ENCODE assay signal across 33 mouse cellular contexts in the genomic region with DNA sequence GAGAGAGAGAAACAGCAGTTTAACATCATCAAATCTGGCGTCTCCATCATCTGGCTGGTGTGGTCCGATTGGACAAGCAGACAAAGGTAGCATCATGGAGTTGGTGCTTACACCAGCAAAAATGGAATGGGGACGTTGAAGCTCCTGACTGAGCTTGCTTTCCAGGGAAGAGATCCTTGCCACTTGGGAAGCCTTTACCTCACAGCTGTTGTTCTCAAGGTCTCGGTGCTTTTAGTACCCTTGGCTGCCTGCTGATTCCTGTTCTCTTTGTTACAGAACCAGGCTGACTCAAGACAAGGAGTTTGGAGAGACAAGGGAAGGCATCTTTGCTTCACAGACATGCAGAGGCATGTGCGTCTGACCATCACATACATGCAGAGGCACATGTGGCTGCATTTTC. TPM values are rescaled to one million over a fixed set of nuclear protein-coding genes. Genes with fewer than 3 reads are reported as not detected.
DNase-seq lines count a peak whose midpoint lies in the region; ATAC-seq and TF ChIP-seq lines count a peak whose summit lies in the region.
"Had no signal": no experiment of that assay in that cellular context is flagged by ENCODE, and none has a peak within 500 bp of the region (broad histone marks: within the 10 kb centered on the region; RNA-seq: fewer than 3 reads in every experiment).

No protein-coding gene starts in this region.

- no peaks in the 10 kb centered on the region for H3K36me3 ChIP-seq in forebrain, embryonic 10.5 days (replicated peaks)
- no peaks in the 10 kb centered on the region for H3K36me3 ChIP-seq in forebrain, postnatal 0 days (ENCODE audit: insufficient read depth)
- no peaks in the 10 kb centered on the region for H3K36me3 ChIP-seq in midbrain, embryonic 11.5 days (ENCODE audit: control insufficient read depth, insufficient read depth, low read length)
- H3K36me3 ChIP-seq in midbrain, embryonic 13.5 days: no peaks in the 10 kb centered on the region
- H3K36me3 ChIP-seq: forebrain, embryonic 12.5 days; forebrain, embryonic 15.5 days; G1E; hindbrain, embryonic 12.5 days; hindbrain, embryonic 15.5 days; intestine, embryonic 15.5 days had no signal

- H3K4me3 ChIP-seq in forebrain, embryonic 10.5 days: no peak overlapping the region
- H3K4me3 ChIP-seq in forebrain, postnatal 0 days (ENCODE audit: low read depth, low read length): no peak overlapping the region
- no peak overlapping the region for H3K4me3 ChIP-seq in midbrain, embryonic 11.5 days (ENCODE audit: low read depth, low read length)
- no peak overlapping the region for H3K4me3 ChIP-seq in midbrain, embryonic 13.5 days (replicated peaks)
- H3K4me3 ChIP-seq: forebrain, embryonic 12.5 days; forebrain, embryonic 15.5 days; gastrocnemius, adult 2 months; hindbrain, embryonic 12.5 days; hindbrain, embryonic 15.5 days; intestine, embryonic 15.5 days had no signal

- peaks cover 5% of the 10 kb centered on the region; the same call in 1 of the 2 replicates for H3K9me3 ChIP-seq in forebrain, embryonic 10.5 days
- no peaks in the 10 kb centered on the region for H3K9me3 ChIP-seq in forebrain, postnatal 0 days (ENCODE audit: low read length)
- H3K9me3 ChIP-seq in midbrain, embryonic 11.5 days (ENCODE audit: control insufficient read depth, low read length): no peaks in the 10 kb centered on the region; the same call in 1 of the 2 replicates
- H3K9me3 ChIP-seq in midbrain, embryonic 13.5 days: no peaks in the 10 kb centered on the region
- H3K9me3 ChIP-seq: forebrain, embryonic 12.5 days; forebrain, embryonic 15.5 days; hindbrain, embryonic 15.5 days; intestine, embryonic 15.5 days had no signal

- no peak for TF ChIP-seq CTCF in forebrain, postnatal 0 days (IDR thresholded peaks at IDR 0.05; ENCODE audit: low read depth)

- no peak for ATAC-seq in forebrain, postnatal 0 days
- no peak for ATAC-seq in midbrain, embryonic 11.5 days (ENCODE audit: low FRiP score)
- no peak for ATAC-seq in midbrain, embryonic 13.5 days
- ATAC-seq: activated CD4-positive, CD25-positive, alpha-beta regulatory T cell, adult 4 months; forebrain, embryonic 15.5 days; intestine, embryonic 15.5 days; Patski had no signal

- H3K4me2 ChIP-seq in forebrain, postnatal 0 days (ENCODE audit: low read depth): no peak overlapping the region
- H3K4me2 ChIP-seq in midbrain, embryonic 11.5 days: no peak overlapping the region
- H3K4me2 ChIP-seq in midbrain, embryonic 13.5 days (replicated peaks): no peak overlapping the region
- H3K4me2 ChIP-seq: forebrain, embryonic 12.5 days; forebrain, embryonic 15.5 days; heart, embryonic 11.5 days; hindbrain, embryonic 12.5 days; hindbrain, embryonic 15.5 days; intestine, embryonic 15.5 days had no signal

- WGBS in forebrain, embryonic 10.5 days: 66% methylated on average over 5 of the region's 5 CpGs
- 66% methylated on average over 5 of the region's 5 CpGs for WGBS in forebrain, postnatal 0 days
- 68% methylated on average over 5 of the region's 5 CpGs for WGBS in midbrain, embryonic 11.5 days
- 58% methylated on average over 5 of the region's 5 CpGs for WGBS in midbrain, embryonic 13.5 days

- H3K9ac ChIP-seq in forebrain, postnatal 0 days: no peak overlapping the region
- no peak overlapping the region for H3K9ac ChIP-seq in midbrain, embryonic 11.5 days (ENCODE audit: low read length)
- H3K9ac ChIP-seq in midbrain, embryonic 13.5 days (replicated peaks): no peak overlapping the region
- H3K9ac ChIP-seq: forebrain, embryonic 12.5 days; forebrain, embryonic 15.5 days; hindbrain, embryonic 12.5 days; hindbrain, embryonic 15.5 days; intestine, embryonic 15.5 days had no signal

- H3K27ac ChIP-seq in forebrain, embryonic 10.5 days: 0 out of 2 replicates have a peak overlapping the region, but pooled peaks have one; percentile 12
- H3K27ac ChIP-seq in forebrain, postnatal 0 days (ENCODE audit: low read depth, low read length): no peak overlapping the region
- no peak overlapping the region for H3K27ac ChIP-seq in midbrain, embryonic 11.5 days (ENCODE audit: low read depth, low read length)
- H3K27ac ChIP-seq in midbrain, embryonic 13.5 days: no peak overlapping the region
- H3K27ac ChIP-seq: forebrain, embryonic 12.5 days; forebrain, embryonic 15.5 days; gastrocnemius, adult 2 months; hindbrain, embryonic 12.5 days; hindbrain, embryonic 15.5 days; intestine, embryonic 15.5 days had no signal

- intact Hi-C loops in left cerebral cortex, postnatal 14 days (cut with DNase I): loop anchor here (5.0 kb wide), 1 partner anchor 114 kb away; no protein-coding TSS in a partner anchor

- peaks cover 26% of the 10 kb centered on the region for H3K4me1 ChIP-seq in forebrain, embryonic 10.5 days
- H3K4me1 ChIP-seq in forebrain, postnatal 0 days (ENCODE audit: insufficient read depth): peaks cover 7% of the 10 kb centered on the region; the same call in 1 of the 2 replicates
- peaks cover 10% of the 10 kb centered on the region for H3K4me1 ChIP-seq in midbrain, embryonic 11.5 days (ENCODE audit: control insufficient read depth, insufficient read depth, low read length)
- H3K4me1 ChIP-seq in midbrain, embryonic 13.5 days (replicated peaks): peaks cover 14% of the 10 kb centered on the region; the same call in 1 of the 2 replicates
- H3K4me1 ChIP-seq: intestine, embryonic 15.5 days had no signal

- peaks cover 28% of the 10 kb centered on the region for H3K27me3 ChIP-seq in forebrain, embryonic 10.5 days (ENCODE audit: poor library complexity, severe bottlenecking)
- H3K27me3 ChIP-seq in forebrain, postnatal 0 days (ENCODE audit: insufficient read depth, low read length): peaks cover 9% of the 10 kb centered on the region
- peaks cover 7% of the 10 kb centered on the region; the same call in 1 of the 2 replicates for H3K27me3 ChIP-seq in midbrain, embryonic 11.5 days (ENCODE audit: control insufficient read depth, insufficient read depth, low read length)
- H3K27me3 ChIP-seq in midbrain, embryonic 13.5 days: peaks cover 16% of the 10 kb centered on the region; the same call in 1 of the 2 replicates
- H3K27me3 ChIP-seq: Patski had no signal

- DNase-seq in forebrain, embryonic 10.5 days (ENCODE audit: extremely low spot score, low spot score): no peak
- no peak for DNase-seq in forebrain, postnatal 0 days
- peak; percentile 54 for DNase-seq in midbrain, embryonic 11.5 days (ENCODE audit: low spot score, missing footprints)
- DNase-seq in R1 (ENCODE audit: low read depth, low spot score): peak; percentile 62
- DNase-seq in left cerebral cortex, postnatal 14 days (ENCODE audit: low spot score in 2 of 2): no peak
- DNase-seq in layer of hippocampus, adult 11-12 months (ENCODE audit: low spot score): no peak
- DNase-seq: adrenal gland, adult 8-10 months; adrenal gland, postnatal 25 days; cerebellum, adult 11-12 months; cerebellum, adult 8-10 months; cerebellum, postnatal 10 days; cerebellum, postnatal 36 days; gastrocnemius, adult 2 months; gastrocnemius, postnatal 14 days; heart, adult 18-20 months; kidney, adult 11 months had no signal

RNA-seq across cellular contexts. Expression of a gene that starts 31.9 kb away (rescaled TPM):
- polyA plus RNA-seq in forebrain, embryonic 10.5 days (2016; fragmentation: Nextera tagmentation; extraction: Ambion mirVana): not detected in 2 replicates
- not detected in 2 replicates for total RNA-seq in forebrain, postnatal 0 days (2014; rRNA removed)
- polyA plus RNA-seq in forebrain, postnatal 0 days (2015; fragmentation: Nextera tagmentation; extraction: Ambion mirVana): not detected in 2 replicates
- not detected in 2 replicates for polyA plus RNA-seq in midbrain, embryonic 11.5 days (2014; fragmentation: Nextera tagmentation; extraction: Ambion mirVana)
- polyA plus RNA-seq in midbrain, embryonic 13.5 days (2015; fragmentation: Nextera tagmentation; extraction: Ambion mirVana): not detected in 2 replicates
- total RNA-seq in left cerebral cortex, postnatal 14 days (2021): not detected
- total RNA-seq: hematopoietic stem cell, adult 5-6 weeks had no signal
- polyA plus RNA-seq: activated CD4-positive, CD25-positive, alpha-beta regulatory T cell, adult 4 months; brain, embryonic 14.5 days; cortical plate, adult 2 months; embryonic facial prominence, embryonic 11.5 days; forebrain, embryonic 12.5 days; forebrain, embryonic 15.5 days; frontal cortex, adult 2 months; G1E; heart, embryonic 11.5 days; heart, embryonic 14.5 days; heart, postnatal 0 days; hindbrain, embryonic 12.5 days; hindbrain, embryonic 15.5 days; intestine, embryonic 15.5 days had no signal

Comparison
In these comparisons a context has a peak if more than half of its experiments do, and no peak if none do; other contexts are left out.
1. DNase-seq: peak in midbrain, embryonic 11.5 days (single experiment) and R1 (single experiment); none in forebrain, embryonic 10.5 days (single experiment), forebrain, postnatal 0 days (single experiment), left cerebral cortex, postnatal 14 days (0 of 2) and layer of hippocampus, adult 11-12 months (single experiment).